Mouse (Mus musculus) v-Abl transformed pro-B cells (cell line): Measurements from ENCODE around the gene Eif2ak1.

ENCODE experiments used
- in situ Hi-C, 2 experiments: fragments of 400-800 bp; cut with MboI; formaldehyde crosslinking; loops; one replicate each; pipeline ENCODE4 v1.15.1; 2025; ENCODE audit not compliant: unreplicated experiment in 2 of 2

Eif2ak1 gene

GRCm38 (mm10) chr5:143897635-143898330, 80.2 kb downstream of the Eif2ak1 start, which contains the start of gene Ankrd61:
Gene Ankrd61, minus strand, starts transcription at chr5:143897685.
- in situ Hi-C loops = no loop called here

- in situ Hi-C loops = no loop called here
Measured at GRCm38 (mm10) chr5:143902111-143902510, 84.5 kb downstream of the Eif2ak1 start.

GRCm38 (mm10) chr5:143903813-143904212, 86.2 kb downstream of the Eif2ak1 start:
- in situ Hi-C loops = no loop called here

GRCm38 (mm10) chr5:143906429-143906828, 88.8 kb downstream of the Eif2ak1 start:
- in situ Hi-C loops = no loop called here

- in situ Hi-C loops = no loop called here
Measured at GRCm38 (mm10) chr5:143908926-143909325, 91.3 kb downstream of the Eif2ak1 start.

- in situ Hi-C loops = no loop called here
Measured at GRCm38 (mm10) chr5:143909417-143910400, 92.1 kb downstream of the Eif2ak1 start, which contains the start of the genes Aimp2 and Pms2. Gene Aimp2, minus strand, starts transcription at chr5:143909847. Gene Pms2, plus strand, starts transcription at chr5:143909964.

- in situ Hi-C loops = no loop called here
Measured at GRCm38 (mm10) chr5:143916221-143916620, 98.6 kb downstream of the Eif2ak1 start.

- in situ Hi-C loops = no loop called here
Measured at GRCm38 (mm10) chr5:143917418-143917817, 99.8 kb downstream of the Eif2ak1 start.

GRCm38 (mm10) chr5:143918120-143918519, 100.5 kb downstream of the Eif2ak1 start:
- in situ Hi-C loops = no loop called here

GRCm38 (mm10) chr5:143924781-143925452, 107.3 kb downstream of the Eif2ak1 start:
- in situ Hi-C loops = no loop called here

- in situ Hi-C loops = no loop called here
Measured at GRCm38 (mm10) chr5:143927875-143928274, 110.3 kb downstream of the Eif2ak1 start, which contains the start of gene Gm42421. Gene Gm42421, plus strand, starts transcription at chr5:143928175.

- in situ Hi-C loops = no loop called here
Measured at GRCm38 (mm10) chr5:143929291-143929690, 111.7 kb downstream of the Eif2ak1 start.

GRCm38 (mm10) chr5:143930656-143931055, 113.1 kb downstream of the Eif2ak1 start:
- in situ Hi-C loops = no loop called here

- in situ Hi-C loops = no loop called here
Measured at GRCm38 (mm10) chr5:143931863-143932580, 114.4 kb downstream of the Eif2ak1 start.

GRCm38 (mm10) chr5:143932831-143933230, 115.2 kb downstream of the Eif2ak1 start, which contains the start of gene Rsph10b:
Gene Rsph10b, plus strand, starts transcription at chr5:143933035.
- in situ Hi-C loops = no loop called here

GRCm38 (mm10) chr5:143933414-143933813, 115.8 kb downstream of the Eif2ak1 start:
- in situ Hi-C loops = no loop called here

GRCm38 (mm10) chr5:143933875-143934274, 116.3 kb downstream of the Eif2ak1 start:
- in situ Hi-C loops = no loop called here

- in situ Hi-C loops = no loop called here
Measured at GRCm38 (mm10) chr5:143936156-143936555, 118.6 kb downstream of the Eif2ak1 start.

GRCm38 (mm10) chr5:143941588-143941987, 124.0 kb downstream of the Eif2ak1 start:
- in situ Hi-C loops = no loop called here
